Mouse (Mus musculus): ENCODE measurements around the gene Chgb. TPM values are rescaled to one million over a fixed set of nuclear protein-coding genes. Genes with fewer than 3 reads are reported as not detected.
A peak's percentile ranks its signal among the peaks of the same experiment; 100 is the strongest.

The Chgb gene
- total RNA-seq, 1 experiment: 0.09 TPM

DNA sequence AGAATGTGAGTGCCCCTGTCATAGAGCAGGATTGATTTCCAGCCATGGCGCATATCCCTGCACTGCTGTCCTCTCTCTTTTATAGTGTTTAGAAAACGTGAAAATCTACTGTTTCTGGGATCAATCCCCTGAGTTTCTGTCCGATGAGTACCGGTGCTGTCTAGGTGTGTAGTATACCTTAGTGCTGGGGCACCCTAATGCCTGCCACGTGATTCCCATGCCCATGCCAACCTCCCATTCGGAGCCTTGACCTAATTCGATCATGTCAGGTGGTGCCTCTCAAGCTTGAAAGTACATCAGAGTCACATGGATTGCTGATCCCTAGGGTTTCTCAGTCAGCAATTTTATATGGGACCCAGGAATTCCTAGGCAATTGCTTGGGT lies 13.1 kb downstream of the Chgb start:
- in situ Hi-C loops (cut with MboI; ENCODE audit: low sequenced_read_pairs in 2 of 2, unreplicated experiment in 2 of 2): no loop called here
- H3K4me1 ChIP-seq (ENCODE audit: control insufficient read depth in 2 of 2, insufficient read depth in 2 of 2, low read length in 2 of 2, poor library complexity in 1 of 2): no peaks in the 10 kb centered on the region
- no peak overlapping the region for H3K9ac ChIP-seq (ENCODE audit: insufficient read depth, low read depth, low read length, poor library complexity, severe bottlenecking)
- H3K4me3 ChIP-seq (ENCODE audit: insufficient read depth in 1 of 2, low read depth in 1 of 2, low read length in 2 of 2, poor library complexity in 1 of 2, severe bottlenecking in 1 of 2): no peak overlapping the region
- no peak for DNase-seq (ENCODE audit: low read depth, low spot score)
- no peaks in the 10 kb centered on the region for H3K9me3 ChIP-seq (ENCODE audit: control insufficient read depth, insufficient read depth, low read depth, low read length)
- H3K36me3 ChIP-seq (ENCODE audit: control insufficient read depth, insufficient read depth, low read length, poor library complexity, severe bottlenecking): no peaks in the 10 kb centered on the region
- H3K27ac ChIP-seq (ENCODE audit: insufficient read depth, low read depth, low read length, poor library complexity, severe bottlenecking): no peak overlapping the region
- TF ChIP-seq HCFC1 (IDR thresholded peaks at IDR 0.05; ENCODE audit: borderline replicate concordance, insufficient read depth, low read length) (no peak), MAFK (IDR thresholded peaks at IDR 0.05; ENCODE audit: insufficient read depth, low read depth, low read length) (no peak), CHD2 (IDR thresholded peaks at IDR 0.05; ENCODE audit: low read depth, low read length) (no peak), ZC3H11A (IDR thresholded peaks at IDR 0.05; ENCODE audit: borderline replicate concordance, low read depth, low read length) (no peak), ZNF384 (IDR thresholded peaks at IDR 0.05; ENCODE audit: low read depth, low read length) (no peak)

DNA sequence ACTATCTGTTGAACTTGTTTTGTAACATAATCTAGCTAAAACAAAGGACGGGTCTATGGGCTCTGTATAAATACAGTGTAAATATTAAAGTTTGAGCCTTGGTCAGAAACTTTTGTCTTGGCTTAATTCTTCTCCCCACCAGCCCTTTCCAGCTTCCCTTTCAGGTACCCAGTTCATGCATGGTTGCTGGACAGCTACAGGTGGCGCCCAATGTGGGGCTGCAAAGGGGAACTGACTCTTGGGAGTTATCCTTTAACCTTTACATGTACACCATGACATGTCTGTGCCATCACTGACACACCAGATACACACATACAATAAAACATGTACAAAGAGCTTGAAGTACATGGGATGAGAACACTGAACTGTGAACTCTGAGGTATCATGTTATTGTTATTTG lies 21.9 kb downstream of the Chgb start:
- Histone ChIP-seq H3K9ac (ENCODE audit: insufficient read depth, low read depth, low read length, poor library complexity, severe bottlenecking) (no peak overlapping the region), H3K4me1 (ENCODE audit: control insufficient read depth in 2 of 2, insufficient read depth in 2 of 2, low read length in 2 of 2, poor library complexity in 1 of 2) (no peaks in the 10 kb centered on the region), H3K9me3 (ENCODE audit: control insufficient read depth, insufficient read depth, low read depth, low read length) (no peaks in the 10 kb centered on the region), H3K27ac (ENCODE audit: insufficient read depth, low read depth, low read length, poor library complexity, severe bottlenecking) (no peak overlapping the region), H3K4me3 (ENCODE audit: insufficient read depth in 1 of 2, low read depth in 1 of 2, low read length in 2 of 2, poor library complexity in 1 of 2, severe bottlenecking in 1 of 2) (no peak overlapping the region), H3K36me3 (ENCODE audit: control insufficient read depth, insufficient read depth, low read length, poor library complexity, severe bottlenecking) (peaks cover 29% of the 10 kb centered on the region)
- TF ChIP-seq HCFC1 (IDR thresholded peaks at IDR 0.05; ENCODE audit: borderline replicate concordance, insufficient read depth, low read length): no peak
- no peak for TF ChIP-seq CHD2 (IDR thresholded peaks at IDR 0.05; ENCODE audit: low read depth, low read length)
- TF ChIP-seq MAFK (IDR thresholded peaks at IDR 0.05; ENCODE audit: insufficient read depth, low read depth, low read length): no peak
- no peak for TF ChIP-seq ZNF384 (IDR thresholded peaks at IDR 0.05; ENCODE audit: low read depth, low read length)
- TF ChIP-seq ZC3H11A (IDR thresholded peaks at IDR 0.05; ENCODE audit: borderline replicate concordance, low read depth, low read length): no peak
- no peak for DNase-seq (ENCODE audit: low read depth, low spot score)
- in situ Hi-C loops (cut with MboI; ENCODE audit: low sequenced_read_pairs in 2 of 2, unreplicated experiment in 2 of 2): no loop called here

DNA sequence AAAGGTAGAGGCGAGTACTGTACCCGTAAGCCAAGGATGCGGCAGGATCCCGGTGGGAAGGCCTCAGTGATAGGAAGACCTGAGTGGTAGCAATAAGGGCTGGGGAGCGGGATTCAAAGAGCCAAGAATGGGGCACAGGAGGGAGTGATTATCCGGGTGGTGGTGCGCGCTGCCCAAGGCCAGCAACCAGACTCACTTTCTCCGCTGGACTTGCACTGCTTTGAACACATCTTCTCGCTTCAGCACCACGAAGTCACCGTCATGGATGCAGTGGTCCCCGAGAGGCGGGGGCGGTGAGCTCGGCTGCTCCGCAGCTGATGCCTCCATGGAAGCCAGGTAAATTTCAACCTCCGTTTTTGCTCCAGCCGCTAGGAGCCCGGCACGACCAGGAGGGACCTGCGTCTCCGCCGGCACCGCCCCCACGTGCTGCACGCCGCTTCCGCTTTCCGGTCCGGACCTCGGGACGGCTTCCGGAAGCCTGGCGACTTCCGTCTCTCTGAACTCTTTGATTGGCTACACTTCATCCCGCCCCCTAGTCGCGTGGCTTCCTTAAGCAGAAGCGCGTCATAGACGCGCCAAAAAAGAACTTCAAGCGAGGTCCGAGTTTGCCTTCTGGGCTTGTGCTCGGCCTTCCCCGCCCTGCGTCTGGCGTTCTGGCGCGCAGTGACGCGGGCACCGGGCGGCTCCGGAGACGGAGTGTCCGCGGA lies 34.7 kb downstream of the Chgb start, which contains the start of the genes Trmt6 and Mcm8:
TSS of gene Trmt6 (minus strand) at position 448 of the 707 bp plus-strand sequence.
TSS of gene Mcm8 (plus strand) at position 534 of the 707 bp plus-strand sequence.
- H3K36me3 ChIP-seq (ENCODE audit: control insufficient read depth, insufficient read depth, low read length, poor library complexity, severe bottlenecking): peaks cover 21% of the 10 kb centered on the region
- peaks cover 0 to 3% of the 10 kb centered on the region in 2 experiments; a peak in 1 of 4 replicates for H3K4me1 ChIP-seq (ENCODE audit: control insufficient read depth in 2 of 2, insufficient read depth in 2 of 2, low read length in 2 of 2, poor library complexity in 1 of 2)
- TF ChIP-seq CHD2 (IDR thresholded peaks at IDR 0.05; ENCODE audit: low read depth, low read length): peak; percentile 73
- peak; percentile 72 for TF ChIP-seq HCFC1 (IDR thresholded peaks at IDR 0.05; ENCODE audit: borderline replicate concordance, insufficient read depth, low read length)
- no peak for TF ChIP-seq ZNF384 (IDR thresholded peaks at IDR 0.05; ENCODE audit: low read depth, low read length)
- peak within 1 kb of the TSS; percentile 53 for H3K27ac ChIP-seq (ENCODE audit: insufficient read depth, low read depth, low read length, poor library complexity, severe bottlenecking)
- H3K9ac ChIP-seq (ENCODE audit: insufficient read depth, low read depth, low read length, poor library complexity, severe bottlenecking): peak within 1 kb of the TSS; percentile 90
- no peaks in the 10 kb centered on the region for H3K9me3 ChIP-seq (ENCODE audit: control insufficient read depth, insufficient read depth, low read depth, low read length)
- in situ Hi-C loops (cut with MboI; ENCODE audit: low sequenced_read_pairs in 2 of 2, unreplicated experiment in 2 of 2): no loop called here
- peak within 1 kb of the TSS; percentile 89 to 91 for H3K4me3 ChIP-seq (ENCODE audit: insufficient read depth in 1 of 2, low read depth in 1 of 2, low read length in 2 of 2, poor library complexity in 1 of 2, severe bottlenecking in 1 of 2)
- peak; percentile 97 for DNase-seq (ENCODE audit: low read depth, low spot score)

DNA sequence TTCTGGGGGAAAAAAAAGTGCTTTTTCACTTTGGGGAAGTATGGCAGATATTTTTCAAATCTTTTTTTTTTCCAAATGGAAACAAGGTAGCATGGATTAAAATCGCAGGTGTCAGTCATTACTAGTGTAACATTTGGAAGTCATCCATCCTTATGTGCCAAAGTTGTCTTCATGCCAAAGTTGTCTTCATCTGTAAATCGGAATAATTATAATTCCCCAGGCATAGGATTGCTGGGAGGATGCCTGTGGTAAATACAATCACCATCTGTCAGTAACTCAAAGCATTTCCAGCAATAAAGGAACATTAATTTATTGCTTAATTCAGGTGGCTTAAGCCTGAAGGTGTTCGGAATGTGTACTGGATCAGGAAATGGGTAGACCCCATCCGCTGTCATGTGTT lies 60.0 kb downstream of the Chgb start:
- H3K4me3 ChIP-seq (ENCODE audit: insufficient read depth in 1 of 2, low read depth in 1 of 2, low read length in 2 of 2, poor library complexity in 1 of 2, severe bottlenecking in 1 of 2): no peak overlapping the region
- no peaks in the 10 kb centered on the region for H3K4me1 ChIP-seq (ENCODE audit: control insufficient read depth in 2 of 2, insufficient read depth in 2 of 2, low read length in 2 of 2, poor library complexity in 1 of 2)
- no peak for DNase-seq (ENCODE audit: low read depth, low spot score)
- H3K9me3 ChIP-seq (ENCODE audit: control insufficient read depth, insufficient read depth, low read depth, low read length): no peaks in the 10 kb centered on the region
- TF ChIP-seq ZNF384 (IDR thresholded peaks at IDR 0.05; ENCODE audit: low read depth, low read length) (no peak), ZC3H11A (IDR thresholded peaks at IDR 0.05; ENCODE audit: borderline replicate concordance, low read depth, low read length) (no peak), MAFK (IDR thresholded peaks at IDR 0.05; ENCODE audit: insufficient read depth, low read depth, low read length) (no peak), HCFC1 (IDR thresholded peaks at IDR 0.05; ENCODE audit: borderline replicate concordance, insufficient read depth, low read length) (no peak), CHD2 (IDR thresholded peaks at IDR 0.05; ENCODE audit: low read depth, low read length) (no peak)
- no peak overlapping the region for H3K27ac ChIP-seq (ENCODE audit: insufficient read depth, low read depth, low read length, poor library complexity, severe bottlenecking)
- H3K9ac ChIP-seq (ENCODE audit: insufficient read depth, low read depth, low read length, poor library complexity, severe bottlenecking): no peak overlapping the region
- H3K36me3 ChIP-seq (ENCODE audit: control insufficient read depth, insufficient read depth, low read length, poor library complexity, severe bottlenecking): peaks cover 14% of the 10 kb centered on the region
- in situ Hi-C loops (cut with MboI; ENCODE audit: low sequenced_read_pairs in 2 of 2, unreplicated experiment in 2 of 2): no loop called here

Other genes starting within 250 kb of the Chgb start
- 8.4 and 14.5 TPM in 2 replicates for gene Gpcpd1, start 193.5 kb upstream of the Chgb start, total RNA-seq (2012; rRNA removed)
- gene Shld1, start 94.3 kb upstream of the Chgb start, total RNA-seq (2012; rRNA removed): 8.9 and 9.2 TPM in 2 replicates
- 30.1 and 44.4 TPM in 2 replicates for gene Trmt6, start 34.8 kb downstream of the Chgb start, total RNA-seq (2012; rRNA removed)
- gene Mcm8, start 34.9 kb downstream of the Chgb start, total RNA-seq (2012; rRNA removed): 13.4 and 14.2 TPM in 2 replicates
- gene Crls1, start 65.4 kb downstream of the Chgb start, total RNA-seq (2012; rRNA removed): 22.0 and 29.1 TPM in 2 replicates
- gene Lrrn4, start 99.6 kb downstream of the Chgb start, total RNA-seq (2012; rRNA removed): 11.8 and 14.3 TPM in 2 replicates
- gene Fermt1, start 164.6 kb downstream of the Chgb start, total RNA-seq (2012; rRNA removed): 2.4 and 2.7 TPM in 2 replicates